Mouse (Mus musculus) duodenum, adult 2 months (tissue): ENCODE measurements around the gene Dusp12. TPM values are rescaled to one million over a fixed set of nuclear protein-coding genes. Genes with fewer than 3 reads are reported as not detected.

Experiments
- polyA plus RNA-seq: library from polyadenylated mRNA; depleted of rRNA; stranded (reverse); fragments of >200 nt; gene quantifications from 2 replicates; pipeline ENCODE4 v1.2.3, GENCODE M21; 2012; ENCODE audit warnings: low replicate concordance; rRNA removed

Dusp12 gene
- polyA plus RNA-seq, result 5.7 and 6.8 TPM in 2 replicates

GRCm38 (mm10) chr1:170884978-170885561 is at the start of gene Dusp12, which contains the start of gene Gm26620:
Dusp12 (minus strand) TSS chr1:170885540.
Gm26620 (plus strand) TSS chr1:170885065.

DNA sequence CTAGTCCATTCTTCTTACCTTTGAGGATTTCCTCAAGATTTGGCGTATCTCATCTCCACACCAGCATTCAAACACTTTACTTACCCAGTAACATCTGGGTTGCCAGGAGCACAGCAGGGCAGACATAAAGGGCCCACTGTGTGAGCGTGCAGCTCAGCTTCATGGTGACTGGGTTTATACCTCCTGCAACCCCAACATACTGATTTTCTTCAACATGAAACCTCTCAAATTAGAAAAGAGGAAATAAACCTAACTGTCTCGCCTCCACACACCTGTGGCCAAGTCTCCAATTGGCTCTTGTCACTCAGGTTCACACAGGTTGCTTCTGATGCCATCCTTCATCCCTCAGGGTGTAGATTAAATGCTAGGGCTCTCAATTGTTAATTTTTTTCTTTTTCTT is 42.0 kb upstream of the Dusp12 start, which contains the start of gene Fcrla:
Fcrla (minus strand) TSS at position 206 of the 400 bp plus-strand sequence.

GRCm38 (mm10) chr1:170912891-170913615 is 27.7 kb upstream of the Dusp12 start, which contains the start of gene Fcrlb:
Fcrlb (minus strand) TSS chr1:170912941.

GRCm38 (mm10) chr1:170867691-170868105 is 17.6 kb downstream of the Dusp12 start, which contains the start of gene Atf6:
Atf6 (minus strand) TSS chr1:170867771.

Other genes with a start within 250 kb of the Dusp12 start
- 2.9 and 4.8 TPM in 2 replicates for gene Olfml2b, start 241.0 kb downstream of the Dusp12 start, polyA plus RNA-seq
- gene Atf6, start 17.8 kb downstream of the Dusp12 start, polyA plus RNA-seq, result 4.0 and 6.1 TPM in 2 replicates
- gene Gm26620, start 475 bp downstream of the Dusp12 start, polyA plus RNA-seq, result 1.3 and 1.5 TPM in 2 replicates
- gene Fcrlb, start 27.4 kb upstream of the Dusp12 start, polyA plus RNA-seq, result 0.07 and 0.63 TPM in 2 replicates
- 0.79 and 3.5 TPM in 2 replicates for gene Fcrla, start 42.0 kb upstream of the Dusp12 start, polyA plus RNA-seq
- 1.7 and 2.1 TPM in 2 replicates for gene Fcgr2b, start 91.0 kb upstream of the Dusp12 start, polyA plus RNA-seq
- gene Fcgr4, start 133.4 kb upstream of the Dusp12 start, polyA plus RNA-seq, result 1.2 and 2.6 TPM in 2 replicates
- gene Fcgr3, start 179.4 kb upstream of the Dusp12 start, polyA plus RNA-seq, result 2.3 and 4.7 TPM in 2 replicates
- gene Cfap126, start 228.4 kb upstream of the Dusp12 start, polyA plus RNA-seq, result 0.90 and 4.3 TPM in 2 replicates